Mouse (Mus musculus) neural tube, embryonic 11.5 days (tissue): ENCODE data around the gene Xirp1. TPM values are rescaled to one million over a fixed set of nuclear protein-coding genes. Genes with fewer than 3 reads are reported as not detected.
A peak's percentile ranks its signal among the peaks of the same experiment; 100 is the strongest.

ENCODE experiments used
- ATAC-seq: fragments of 200-750 bp; cut with Nextera tagmentation; 2 replicates; pipeline ENCODE4 v1.8.0; 2017; ENCODE audit warnings: moderate number of reproducible peaks, mild to moderate bottlenecking, moderate TSS enrichment, moderate library complexity; ENCODE audit not compliant: insufficient read depth, low FRiP score, low TSS enrichment
- DNase-seq: peaks from one replicate; pipeline ENCODE4 v3.0.0-alpha.2; 2015; ENCODE audit warnings: low spot score
- H3K27ac ChIP-seq: fragments of 300-500 bp; sonication (generic); 2 replicates; pipeline ENCODE4 v1.5.1; 2014; ENCODE audit warnings: low read depth, mild to moderate bottlenecking, low read length
- H3K27me3 ChIP-seq: fragments of 300-500 bp; sonication (generic); 2 replicates; pipeline ENCODE4 v1.6.1; 2014; ENCODE audit warnings: mild to moderate bottlenecking, low read length, mixed read lengths; ENCODE audit not compliant: control insufficient read depth, insufficient read depth
- H3K36me3 ChIP-seq: fragments of 300-500 bp; sonication (generic); 2 replicates; pipeline ENCODE4 v1.6.1; 2014; ENCODE audit warnings: mild to moderate bottlenecking, low read length, moderate library complexity, mixed read lengths; ENCODE audit not compliant: control insufficient read depth, insufficient read depth
- H3K4me1 ChIP-seq: fragments of 300-500 bp; sonication (generic); 2 replicates; pipeline ENCODE4 v1.6.1; 2014; ENCODE audit warnings: low read length, mixed read lengths; ENCODE audit not compliant: control insufficient read depth, insufficient read depth
- H3K4me2 ChIP-seq: fragments of 300-500 bp; sonication (generic); 2 replicates; pipeline ENCODE4 v1.6.1; 2014; ENCODE audit warnings: low read depth, mild to moderate bottlenecking, moderate library complexity
- H3K4me3 ChIP-seq: fragments of 300-500 bp; sonication (generic); 2 replicates; pipeline ENCODE4 v1.5.1; 2014; ENCODE audit warnings: low read depth, low read length
- H3K9ac ChIP-seq: fragments of 300-500 bp; sonication (generic); 2 replicates; pipeline ENCODE4 v1.6.1; 2014; ENCODE audit warnings: mild to moderate bottlenecking, low read length
- H3K9me3 ChIP-seq: fragments of 300-500 bp; sonication (generic); 2 replicates; pipeline ENCODE4 v1.6.1; 2016; ENCODE audit warnings: low read length; ENCODE audit not compliant: control insufficient read depth
- WGBS: fragments of 180-500 bp; shearing (Covaris S2); extraction: QIAGEN DNeasy Blood & Tissue Kit; methylation state at CpG from one replicate; pipeline ENCODE4 v1.1.7; 2014; 5-methylcytosine and 5-hydroxymethylcytosine counted together
- polyA plus RNA-seq: library from polyadenylated mRNA; unstranded; fragments of >200 nt; fragmentation: Nextera tagmentation; extraction: Ambion mirVana; gene quantifications from 2 replicates; pipeline ENCODE4 v1.2.1, GENCODE M21; 2014

Xirp1 gene
- polyA plus RNA-seq, 1 experiment from 2014 or later = 0.33 TPM

- Histone ChIP-seq H3K9ac (no peak overlapping the region), H3K27ac (no peak overlapping the region), H3K27me3 (peaks cover 8% of the 10 kb centered on the region), H3K9me3 (no peaks in the 10 kb centered on the region), H3K36me3 (no peaks in the 10 kb centered on the region), H3K4me2 (no peak overlapping the region), H3K4me1 (peaks cover 23% of the 10 kb centered on the region), H3K4me3 (no peak overlapping the region)
- ATAC-seq (no peak), DNase-seq (no peak)
- 68% methylated on average over 10 of the region's 10 CpGs for WGBS
These were observed 37.4 kb downstream of the Xirp1 start for GRCm38 (mm10) chr9:119985881-119986574.

GRCm38 (mm10) chr9:119984536-119985011, 38.8 kb downstream of the Xirp1 start, which contains the start of gene Csrnp1:
Gene Csrnp1 (minus strand): TSS chr9:119984658.
- Histone ChIP-seq H3K27ac (no peak within 1 kb of the TSS), H3K27me3 (peaks cover 8% of the 10 kb centered on the region), H3K4me1 (peaks cover 30% of the 10 kb centered on the region), H3K4me3 (peak within 1 kb of the TSS; percentile 56), H3K4me2 (peak within 1 kb of the TSS; percentile 93), H3K36me3 (no peaks in the 10 kb centered on the region), H3K9ac (peak within 1 kb of the TSS; percentile 56), H3K9me3 (no peaks in the 10 kb centered on the region)
- WGBS = 6% methylated on average over 14 of the region's 14 CpGs
- DNase-seq = peak; percentile 49
- no peak for ATAC-seq

GRCm38 (mm10) chr9:119983585-119984535, 39.5 kb downstream of the Xirp1 start:
- no peaks in the 10 kb centered on the region for H3K36me3 ChIP-seq
- H3K9ac ChIP-seq = peak overlapping the region; percentile 56
- peak overlapping the region; percentile 93 for H3K4me2 ChIP-seq
- DNase-seq (peak; percentile 82), ATAC-seq (peak; percentile 64; the same call in 1 of the 2 replicates)
- peaks cover 30% of the 10 kb centered on the region for H3K4me1 ChIP-seq
- H3K27me3 ChIP-seq = peaks cover 8% of the 10 kb centered on the region
- H3K9me3 ChIP-seq = no peaks in the 10 kb centered on the region
- under 1% methylated on average over 76 of the region's 79 CpGs for WGBS
- peak overlapping the region; percentile 56 for H3K4me3 ChIP-seq
- H3K27ac ChIP-seq = no peak overlapping the region

- Histone ChIP-seq H3K9ac (peak overlapping the region; percentile 56), H3K27ac (no peak overlapping the region)
- DNase-seq = no peak
These were observed 40.3 kb downstream of the Xirp1 start for GRCm38 (mm10) chr9:119982956-119983551.

GRCm38 (mm10) chr9:119982241-119982811, 41.1 kb downstream of the Xirp1 start:
- Histone ChIP-seq H3K4me2 (peak overlapping the region; percentile 93), H3K27ac (peak overlapping the region; percentile 80; the same call in 1 of the 2 replicates), H3K4me3 (peak overlapping the region; percentile 56), H3K9me3 (no peaks in the 10 kb centered on the region), H3K36me3 (no peaks in the 10 kb centered on the region), H3K4me1 (peaks cover 34% of the 10 kb centered on the region), H3K27me3 (peaks cover 8% of the 10 kb centered on the region), H3K9ac (no peak overlapping the region)
- DNase-seq = peak; percentile 51
- 5% methylated on average over 11 of the region's 11 CpGs for WGBS
- ATAC-seq = peak; percentile 40; the same call in 1 of the 2 replicates

More at GRCm38 (mm10) chr9:119982956-119983551, 40.3 kb downstream of the Xirp1 start:
- H3K4me1 ChIP-seq = peaks cover 34% of the 10 kb centered on the region
- no peaks in the 10 kb centered on the region for H3K9me3 ChIP-seq
- ATAC-seq = no peak
- peak overlapping the region; percentile 56 for H3K4me3 ChIP-seq
- H3K27me3 ChIP-seq = peaks cover 8% of the 10 kb centered on the region
- H3K36me3 ChIP-seq = no peaks in the 10 kb centered on the region
- WGBS = under 1% methylated on average over 44 of the region's 48 CpGs
- H3K4me2 ChIP-seq = peak overlapping the region; percentile 93

GRCm38 (mm10) chr9:119981183-119982179, 41.9 kb downstream of the Xirp1 start:
- peak overlapping the region; percentile 80 for H3K27ac ChIP-seq
- peak overlapping the region; percentile 44 for H3K9ac ChIP-seq
- peaks cover 8% of the 10 kb centered on the region for H3K27me3 ChIP-seq
- H3K9me3 ChIP-seq = no peaks in the 10 kb centered on the region
- no peaks in the 10 kb centered on the region for H3K36me3 ChIP-seq
- H3K4me2 ChIP-seq = peak overlapping the region; percentile 93
- WGBS = 1% methylated on average over 16 of the region's 16 CpGs
- peaks cover 34% of the 10 kb centered on the region for H3K4me1 ChIP-seq
- peak; percentile 73 for DNase-seq
- peak overlapping the region; percentile 24 for H3K4me3 ChIP-seq
- peak; percentile 31; the same call in 1 of the 2 replicates for ATAC-seq

- peak overlapping the region; percentile 80 for H3K27ac ChIP-seq
- 4% methylated on average over 4 of the region's 4 CpGs for WGBS
- H3K4me1 ChIP-seq = peaks cover 34% of the 10 kb centered on the region
These were observed 42.6 kb downstream of the Xirp1 start for GRCm38 (mm10) chr9:119980770-119981182.

More at GRCm38 (mm10) chr9:119980770-119981182, 42.6 kb downstream of the Xirp1 start:
- no peak for DNase-seq
- ATAC-seq = no peak
- Histone ChIP-seq H3K9ac (peak overlapping the region; percentile 44; the same call in 1 of the 2 replicates), H3K4me2 (peak overlapping the region; percentile 93), H3K27me3 (peaks cover 8% of the 10 kb centered on the region), H3K9me3 (no peaks in the 10 kb centered on the region), H3K36me3 (no peaks in the 10 kb centered on the region), H3K4me3 (no peak overlapping the region)
